Mouse (Mus musculus): ENCODE measurements around the gene Qrfp. TPM values are rescaled to one million over a fixed set of nuclear protein-coding genes. Genes with fewer than 3 reads are reported as not detected.

Gene Qrfp
- polyA plus RNA-seq, 1 experiment: 1.1 TPM

- Histone ChIP-seq H3K4me1 (ENCODE audit: control insufficient read depth, insufficient read depth, insufficient read length) (peaks cover 20% of the 10 kb centered on the region; the same call in 1 of the 2 replicates), H3K36me3 (ENCODE audit: control insufficient read depth, insufficient read depth, low read length) (peaks cover under 1% of the 10 kb centered on the region), H3K27ac (ENCODE audit: insufficient read depth, low read length) (no peak overlapping the region; the same call in 1 of the 2 replicates), H3K4me3 (ENCODE audit: extremely low read depth, insufficient read depth, insufficient read length) (no peak overlapping the region), H3K27me3 (ENCODE audit: control insufficient read depth, insufficient read depth, low read length) (no peaks in the 10 kb centered on the region)
- no peak for DNase-seq (ENCODE audit: low read depth in 1 of 2, low spot score in 2 of 2)
- TF ChIP-seq POLR2A (IDR thresholded peaks at IDR 0.05; ENCODE audit: low read depth, low read length) (no peak), CTCF (IDR thresholded peaks at IDR 0.05; ENCODE audit: extremely low read depth, insufficient read depth, insufficient read length, insufficient replicate concordance) (no peak)
- WGBS: 70% methylated on average over 28 of the region's 28 CpGs
Observed at GRCm38 (mm10) chr2:31808410-31809357, 1.7 kb downstream of the Qrfp start.

GRCm38 (mm10) chr2:31806639-31807382 lies 3.6 kb downstream of the Qrfp start:
- TF ChIP-seq CTCF (IDR thresholded peaks at IDR 0.05; ENCODE audit: extremely low read depth, insufficient read depth, insufficient read length, insufficient replicate concordance) (no peak), POLR2A (IDR thresholded peaks at IDR 0.05; ENCODE audit: low read depth, low read length) (no peak)
- H3K27ac ChIP-seq (ENCODE audit: insufficient read depth, low read length): no peak overlapping the region
- no peak overlapping the region for H3K4me3 ChIP-seq (ENCODE audit: extremely low read depth, insufficient read depth, insufficient read length)

GRCm38 (mm10) chr2:31803480-31803879 lies 6.9 kb downstream of the Qrfp start:
- Histone ChIP-seq H3K4me1 (ENCODE audit: control insufficient read depth, insufficient read depth, insufficient read length) (no peaks in the 10 kb centered on the region), H3K27me3 (ENCODE audit: control insufficient read depth, insufficient read depth, low read length) (no peaks in the 10 kb centered on the region), H3K4me3 (ENCODE audit: extremely low read depth, insufficient read depth, insufficient read length) (no peak overlapping the region), H3K27ac (ENCODE audit: insufficient read depth, low read length) (no peak overlapping the region), H3K36me3 (ENCODE audit: control insufficient read depth, insufficient read depth, low read length) (peaks cover 37% of the 10 kb centered on the region)
- DNase-seq (ENCODE audit: low read depth in 1 of 2, low spot score in 2 of 2): no peak
- WGBS: 85% methylated on average over 14 of the region's 14 CpGs
- TF ChIP-seq POLR2A (IDR thresholded peaks at IDR 0.05; ENCODE audit: low read depth, low read length) (no peak), CTCF (IDR thresholded peaks at IDR 0.05; ENCODE audit: extremely low read depth, insufficient read depth, insufficient read length, insufficient replicate concordance) (no peak)

More at GRCm38 (mm10) chr2:31806639-31807382, 3.6 kb downstream of the Qrfp start:
- DNase-seq (ENCODE audit: low read depth in 1 of 2, low spot score in 2 of 2): no peak
- WGBS: 84% methylated on average over 9 of the region's 9 CpGs
- peaks cover 13% of the 10 kb centered on the region for H3K36me3 ChIP-seq (ENCODE audit: control insufficient read depth, insufficient read depth, low read length)
- peaks cover 19% of the 10 kb centered on the region; the same call in 1 of the 2 replicates for H3K4me1 ChIP-seq (ENCODE audit: control insufficient read depth, insufficient read depth, insufficient read length)
- H3K27me3 ChIP-seq (ENCODE audit: control insufficient read depth, insufficient read depth, low read length): no peaks in the 10 kb centered on the region

- no peak for DNase-seq (ENCODE audit: low read depth in 1 of 2, low spot score in 2 of 2)
- Histone ChIP-seq H3K27ac (ENCODE audit: insufficient read depth, low read length) (no peak overlapping the region), H3K36me3 (ENCODE audit: control insufficient read depth, insufficient read depth, low read length) (peaks cover 42% of the 10 kb centered on the region), H3K4me3 (ENCODE audit: extremely low read depth, insufficient read depth, insufficient read length) (no peak overlapping the region), H3K27me3 (ENCODE audit: control insufficient read depth, insufficient read depth, low read length) (no peaks in the 10 kb centered on the region), H3K4me1 (ENCODE audit: control insufficient read depth, insufficient read depth, insufficient read length) (no peaks in the 10 kb centered on the region)
- no peak for TF ChIP-seq CTCF (IDR thresholded peaks at IDR 0.05; ENCODE audit: extremely low read depth, insufficient read depth, insufficient read length, insufficient replicate concordance)
- no peak for TF ChIP-seq POLR2A (IDR thresholded peaks at IDR 0.05; ENCODE audit: low read depth, low read length)
- 90% methylated on average over 8 of the region's 8 CpGs for WGBS
Observed at GRCm38 (mm10) chr2:31802811-31803210, 7.6 kb downstream of the Qrfp start.

- H3K27me3 ChIP-seq (ENCODE audit: control insufficient read depth, insufficient read depth, low read length): no peaks in the 10 kb centered on the region
- H3K4me1 ChIP-seq (ENCODE audit: control insufficient read depth, insufficient read depth, insufficient read length): no peaks in the 10 kb centered on the region
- 92% methylated on average over 9 of the region's 9 CpGs for whole genome bisulfite sequencing
- H3K4me3 ChIP-seq (ENCODE audit: extremely low read depth, insufficient read depth, insufficient read length): no peak overlapping the region
- H3K36me3 ChIP-seq (ENCODE audit: control insufficient read depth, insufficient read depth, low read length): peaks cover 48% of the 10 kb centered on the region
- no peak for DNase-seq (ENCODE audit: low read depth in 1 of 2, low spot score in 2 of 2)
- no peak for TF ChIP-seq POLR2A (IDR thresholded peaks at IDR 0.05; ENCODE audit: low read depth, low read length)
- TF ChIP-seq CTCF (IDR thresholded peaks at IDR 0.05; ENCODE audit: extremely low read depth, insufficient read depth, insufficient read length, insufficient replicate concordance): no peak
- H3K27ac ChIP-seq (ENCODE audit: insufficient read depth, low read length): no peak overlapping the region
Observed at GRCm38 (mm10) chr2:31801416-31801815, 9.0 kb downstream of the Qrfp start.

GRCm38 (mm10) chr2:31796943-31797342 lies 13.4 kb downstream of the Qrfp start:
- Histone ChIP-seq H3K27ac (ENCODE audit: insufficient read depth, low read length) (no peak overlapping the region), H3K4me3 (ENCODE audit: extremely low read depth, insufficient read depth, insufficient read length) (no peak overlapping the region), H3K4me1 (ENCODE audit: control insufficient read depth, insufficient read depth, insufficient read length) (no peaks in the 10 kb centered on the region), H3K27me3 (ENCODE audit: control insufficient read depth, insufficient read depth, low read length) (no peaks in the 10 kb centered on the region), H3K36me3 (ENCODE audit: control insufficient read depth, insufficient read depth, low read length) (peaks cover 46% of the 10 kb centered on the region)
- DNase-seq (ENCODE audit: low read depth in 1 of 2, low spot score in 2 of 2): no peak
- TF ChIP-seq POLR2A (IDR thresholded peaks at IDR 0.05; ENCODE audit: low read depth, low read length): no peak
- WGBS: 90% methylated on average over 3 of the region's 3 CpGs

All from spleen, adult 2 months (tissue).